In genomic region chr19:23273355-23274053, GRCm38 (mm10) we compare ENCODE assay signal across 8 mouse cellular contexts. TPM values are rescaled to one million over a fixed set of nuclear protein-coding genes. Genes with fewer than 3 reads are reported as not detected.
DNase-seq lines count a peak whose midpoint lies in the region; ATAC-seq and TF ChIP-seq lines count a peak whose summit lies in the region.

Gene Smc5, minus strand, starts transcription at chr19:23273897.

- peaks cover 4% of the 10 kb centered on the region; the same call in 1 of the 2 replicates for H3K36me3 ChIP-seq in lung, embryonic 15.5 days

- peak; percentile 87 for DNase-seq in MN1 (ENCODE audit: low spot score)
- peak; percentile 92 for DNase-seq in cerebellum, adult 8-10 months
- DNase-seq in forelimb bud, embryonic 11.5 days (ENCODE audit: low read depth, low spot score) = peak; percentile 83
- peak; percentile 36 for DNase-seq in layer of hippocampus, adult 9-10 months (ENCODE audit: low spot score)
- peak; percentile 82 to 86 for DNase-seq in thymus, adult 18-20 months

- H3K27me3 ChIP-seq in lung, embryonic 15.5 days = no peaks in the 10 kb centered on the region

- H3K4me2 ChIP-seq in lung, embryonic 15.5 days = peak within 1 kb of the TSS; percentile 57

- TF ChIP-seq CTCF in olfactory bulb, adult 2 months (IDR thresholded peaks at IDR 0.05; ENCODE audit: insufficient read depth, low read depth, low read length) = no peak

- under 1% methylated on average over 69 of the region's 69 CpGs for WGBS in lung, embryonic 15.5 days
- WGBS in olfactory bulb, adult 2 months = under 1% methylated on average over 69 of the region's 69 CpGs

- peak within 1 kb of the TSS; percentile 73 for H3K4me3 ChIP-seq in lung, embryonic 15.5 days
- H3K4me3 ChIP-seq in olfactory bulb, adult 2 months (ENCODE audit: insufficient read depth, low read depth, low read length) = peak within 1 kb of the TSS; percentile 69

- peak within 1 kb of the TSS; percentile 65 for H3K27ac ChIP-seq in lung, embryonic 15.5 days
- H3K27ac ChIP-seq in olfactory bulb, adult 2 months (ENCODE audit: insufficient read depth, low read depth, low read length) = no peak within 1 kb of the TSS

- H3K4me1 ChIP-seq in lung, embryonic 15.5 days = peaks cover 8% of the 10 kb centered on the region
- H3K4me1 ChIP-seq in olfactory bulb, adult 2 months (ENCODE audit: control insufficient read depth, insufficient read depth, low read length) = no peaks in the 10 kb centered on the region

- TF ChIP-seq POLR2A in olfactory bulb, adult 2 months (IDR thresholded peaks at IDR 0.05; ENCODE audit: insufficient read depth, low read depth, low read length) = peak; percentile 49; the same call in 1 of the 2 replicates

- H3K9me3 ChIP-seq in lung, embryonic 15.5 days = no peaks in the 10 kb centered on the region

- H3K9ac ChIP-seq in lung, embryonic 15.5 days = peak within 1 kb of the TSS; percentile 73

- peak; percentile 66 to 82; a peak in 3 of 4 replicates for ATAC-seq in hematopoietic stem cell, adult 5-6 weeks (replicated peaks in 1 of 2; ENCODE audit: insufficient read depth in 1 of 2, low FRiP score in 2 of 2, low TSS enrichment in 1 of 2, low read depth in 1 of 2, poor library complexity in 2 of 2, severe bottlenecking in 2 of 2)
- ATAC-seq in lung, embryonic 15.5 days (ENCODE audit: borderline replicate concordance, extremely low read depth, low FRiP score, low TSS enrichment) = peak; percentile 95

RNA-seq across cellular contexts. Expression of gene Smc5, which starts in this region (rescaled TPM):
- total RNA-seq in hematopoietic stem cell, adult 5-6 weeks (2017) = 94.2 and 97.5 TPM in 2 replicates
- polyA plus RNA-seq in lung, embryonic 15.5 days (2015; fragmentation: Nextera tagmentation; extraction: Ambion mirVana) = 33.6 and 35.0 TPM in 2 replicates
- polyA plus RNA-seq in olfactory bulb, adult 2 months (2012; ENCODE audit: insufficient read depth, insufficient read length, low replicate concordance, missing spikeins) = 107 TPM in 1 of 2 replicates, not detected in the other

Comparison
In these comparisons a context has a peak if more than half of its experiments do, and no peak if none do; other contexts are left out.
1. DNase-seq: peak in every context shown above with its lines; median percentile 92 in cerebellum, adult 8-10 months; 87 in MN1; 84 in thymus, adult 18-20 months; 83 in forelimb bud, embryonic 11.5 days; 36 in layer of hippocampus, adult 9-10 months.